Mouse (Mus musculus) kidney, adult 9 months (tissue): Measurements from ENCODE around the gene Bloc1s4.

Source experiments
- DNase-seq: peaks from one replicate; pipeline ENCODE4 v3.0.0; 2022

Gene Bloc1s4

DNA sequence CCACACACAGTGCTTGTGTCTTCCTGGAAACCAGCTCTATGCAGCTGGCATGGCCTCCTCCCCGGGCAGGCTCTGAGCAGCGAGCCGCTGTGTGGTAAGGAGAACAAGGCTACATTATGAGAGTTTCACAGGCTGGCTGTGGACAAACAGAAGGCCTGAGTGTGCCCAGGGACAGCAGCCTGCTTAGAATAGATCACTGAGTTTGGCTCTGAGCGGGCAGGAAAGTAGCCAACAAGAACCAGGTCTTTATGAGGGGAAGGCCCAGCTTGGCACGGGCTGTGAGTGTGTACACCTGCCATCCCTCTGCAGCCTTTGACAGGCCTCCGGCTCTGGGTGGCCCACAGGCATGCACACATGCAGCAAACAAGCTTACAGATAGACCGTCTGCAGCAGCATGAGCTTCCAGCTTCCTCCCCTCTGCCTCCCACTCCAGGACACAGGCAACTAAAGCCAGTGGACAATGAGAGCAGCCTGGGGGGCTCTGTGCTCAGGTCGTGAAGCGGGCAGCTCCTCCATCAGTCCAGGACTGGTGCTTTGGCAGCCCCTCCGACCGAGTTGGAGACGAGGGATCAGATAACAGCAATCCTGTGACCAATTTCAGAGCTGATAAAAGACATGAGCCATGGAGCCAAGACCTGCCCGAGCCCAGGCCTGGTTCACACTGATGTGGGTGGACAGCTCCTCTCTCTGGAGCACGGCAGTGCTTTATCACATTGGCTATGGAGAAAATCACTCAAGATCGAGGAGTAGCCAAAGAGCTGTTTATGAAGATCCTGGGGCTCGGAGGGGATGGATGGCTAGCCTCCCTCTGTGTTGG lies 9.4 kb downstream of the Bloc1s4 start:
- no peak for DNase-seq

DNA sequence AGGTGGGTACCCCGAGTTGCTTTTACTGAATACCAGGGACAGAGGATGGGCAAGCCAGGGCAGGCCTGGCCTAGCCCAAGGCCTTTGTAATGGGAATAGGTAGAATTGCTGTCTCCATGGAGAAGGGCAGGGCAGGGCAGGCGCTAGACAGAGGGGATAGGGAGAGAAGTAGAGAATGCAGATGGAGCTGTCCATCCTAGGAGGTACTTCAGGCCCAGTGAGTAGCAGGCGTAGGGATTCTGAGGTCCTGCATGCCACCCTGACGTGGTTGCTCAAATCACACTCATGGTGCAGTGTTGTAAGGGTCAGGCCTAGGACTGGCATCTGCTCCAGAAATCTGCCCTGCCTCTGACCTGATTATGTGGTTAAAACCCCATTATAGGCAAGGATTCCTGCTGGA lies 10.7 kb downstream of the Bloc1s4 start:
- no peak for DNase-seq

DNA sequence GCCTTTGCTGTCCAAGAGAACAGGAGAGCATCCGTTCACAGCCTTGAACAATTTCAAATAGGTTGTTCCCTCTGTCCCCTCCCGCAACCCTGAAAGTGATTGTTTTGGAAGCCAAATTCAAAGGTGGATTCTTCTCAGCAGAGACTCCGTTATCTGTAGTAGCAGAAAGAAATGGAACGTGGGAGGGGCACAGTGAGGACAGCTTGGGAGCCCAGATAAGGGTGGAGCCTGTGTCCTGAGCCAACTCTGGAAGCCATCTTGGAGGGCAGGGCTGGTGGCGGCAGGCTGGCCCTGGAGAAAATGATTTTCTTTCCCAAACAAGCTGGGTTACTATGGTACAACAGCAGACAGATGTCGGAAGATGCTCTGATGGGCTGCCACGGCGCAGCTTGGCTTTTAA lies 12.4 kb downstream of the Bloc1s4 start:
- DNase-seq = no peak

DNA sequence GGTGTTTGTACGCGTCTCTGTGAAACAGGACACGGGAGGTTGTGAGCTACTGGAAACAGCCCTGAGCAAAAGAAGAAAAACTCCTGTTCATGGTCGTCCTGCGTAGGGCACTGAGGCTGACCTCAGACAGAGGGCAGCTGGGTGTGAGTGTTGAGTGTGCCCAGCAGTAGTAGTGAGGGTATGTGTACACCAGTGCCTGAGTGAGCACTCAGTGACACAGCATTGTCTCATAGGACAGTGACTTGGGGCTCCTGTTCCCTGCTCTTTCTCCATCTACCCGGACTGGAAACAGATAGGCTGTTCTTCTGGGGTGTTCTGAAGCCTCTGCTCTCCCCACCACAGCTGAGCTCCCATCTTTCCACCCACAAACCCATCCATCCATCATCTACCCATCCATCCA lies 13.3 kb downstream of the Bloc1s4 start:
- no peak for DNase-seq

DNA sequence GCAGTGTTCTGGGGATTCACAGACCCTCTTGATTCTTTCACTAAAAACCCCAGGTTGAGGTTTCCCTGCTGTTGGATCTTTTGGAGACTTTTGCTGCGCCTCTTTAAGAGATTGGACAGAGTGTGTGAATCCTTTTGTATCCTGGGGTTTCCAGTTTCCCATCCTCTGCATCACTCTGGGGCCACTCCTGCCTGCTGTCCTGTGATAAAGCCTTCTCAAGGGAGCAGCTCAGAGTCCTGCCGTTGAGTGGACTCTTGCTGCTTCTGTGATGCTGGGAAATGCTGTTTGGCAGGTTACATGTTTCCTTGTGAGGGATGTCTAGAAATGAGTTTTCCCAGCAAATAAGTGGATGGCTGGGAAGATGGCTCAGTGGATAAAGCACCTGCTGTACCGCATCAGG lies 15.0 kb downstream of the Bloc1s4 start:
- DNase-seq = no peak

DNA sequence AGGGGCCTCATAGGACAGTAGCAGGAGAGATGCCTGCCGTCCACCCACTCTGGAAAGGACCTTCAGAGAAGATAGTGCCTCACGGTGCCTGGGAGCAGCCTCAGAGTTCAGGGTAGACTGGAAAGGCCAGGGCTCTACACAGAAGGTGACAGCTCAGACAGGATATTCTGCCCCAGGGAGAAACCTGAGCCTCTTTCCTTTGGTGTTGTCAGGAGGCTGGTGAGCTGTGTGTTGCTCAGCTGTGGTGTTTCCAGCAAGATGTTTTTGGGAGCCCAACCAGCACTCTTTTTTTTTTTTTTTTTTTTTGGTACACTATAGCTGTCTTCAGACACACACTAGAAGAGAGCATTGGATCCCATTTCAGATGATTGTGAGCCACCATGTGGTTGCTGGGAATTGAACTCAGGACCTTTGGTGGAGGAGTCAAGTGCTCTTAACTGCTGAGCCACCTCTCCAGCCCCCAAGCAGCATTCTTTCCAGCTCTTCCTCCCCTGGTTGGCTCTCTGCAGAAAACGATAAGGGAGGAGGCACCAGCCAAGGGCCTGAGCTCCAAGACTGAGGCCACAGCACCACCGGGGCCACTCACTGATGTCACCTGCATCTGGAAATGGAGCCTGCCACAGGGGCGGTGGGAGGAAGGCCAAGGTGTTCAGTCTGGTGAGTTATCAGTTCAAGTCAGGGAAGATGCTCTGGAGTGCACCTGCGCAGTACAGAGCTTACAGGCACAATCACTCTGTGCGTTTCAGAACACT lies 16.4 kb downstream of the Bloc1s4 start:
- DNase-seq = no peak

DNA sequence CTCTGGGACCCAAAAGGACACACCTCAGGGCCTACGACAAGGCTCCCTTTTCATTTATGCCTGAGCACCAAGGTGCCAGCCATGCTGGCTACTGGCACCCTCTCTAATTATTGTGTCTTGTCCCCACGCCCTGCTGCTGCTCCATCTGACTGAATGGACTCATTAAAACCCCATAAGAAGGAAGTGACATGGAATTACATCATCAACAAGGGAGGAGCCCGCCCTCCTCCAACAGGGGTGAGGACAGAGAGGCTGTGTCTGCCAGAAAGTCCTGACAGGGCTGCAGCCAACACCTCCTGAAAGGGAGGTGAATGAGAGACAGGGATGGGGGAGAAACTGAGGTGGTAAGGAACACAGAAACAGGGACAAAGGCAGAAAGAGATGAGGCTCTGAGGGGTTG lies 17.8 kb downstream of the Bloc1s4 start:
- no peak for DNase-seq

DNA sequence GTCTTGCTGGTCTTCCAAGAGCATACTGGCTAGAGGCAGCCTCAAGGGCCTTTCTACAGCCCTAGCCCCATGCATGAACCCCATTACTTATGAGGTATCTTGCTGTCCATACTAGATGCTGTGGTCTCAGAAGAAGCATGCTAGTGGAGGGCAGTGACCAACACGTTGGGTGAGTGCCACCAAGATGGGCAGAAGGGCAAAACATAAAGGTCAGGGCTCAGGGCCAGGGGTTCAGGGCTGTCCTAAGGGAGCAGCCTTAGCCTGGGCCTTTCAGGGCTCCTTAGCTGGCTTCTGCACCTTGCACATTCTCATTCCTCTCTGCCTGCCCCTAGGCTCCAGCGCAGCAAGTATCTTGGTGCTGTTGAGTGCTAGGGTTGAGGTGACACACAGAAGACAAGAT lies 18.5 kb downstream of the Bloc1s4 start:
- peak; percentile 52 for DNase-seq

DNA sequence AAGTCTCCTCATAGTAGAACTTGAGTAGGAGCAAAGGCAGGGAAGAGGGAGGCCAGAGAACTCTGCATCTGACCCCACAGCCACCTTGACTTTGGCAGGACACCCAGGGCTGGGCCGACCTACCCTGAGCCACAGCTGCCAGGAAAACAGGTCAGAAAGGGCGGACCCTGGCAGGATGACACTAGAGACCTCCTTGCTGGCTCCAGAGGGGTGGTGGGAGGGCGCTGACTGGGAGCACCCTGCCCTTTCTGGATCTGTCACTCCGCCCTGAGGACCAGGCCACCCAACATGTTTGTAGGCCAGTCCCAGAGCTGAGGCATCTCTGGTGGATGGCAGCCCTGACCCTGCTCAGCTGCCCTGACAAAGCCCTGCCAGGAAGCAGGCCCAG lies 19.4 kb downstream of the Bloc1s4 start:
- DNase-seq = peak; percentile 72

DNA sequence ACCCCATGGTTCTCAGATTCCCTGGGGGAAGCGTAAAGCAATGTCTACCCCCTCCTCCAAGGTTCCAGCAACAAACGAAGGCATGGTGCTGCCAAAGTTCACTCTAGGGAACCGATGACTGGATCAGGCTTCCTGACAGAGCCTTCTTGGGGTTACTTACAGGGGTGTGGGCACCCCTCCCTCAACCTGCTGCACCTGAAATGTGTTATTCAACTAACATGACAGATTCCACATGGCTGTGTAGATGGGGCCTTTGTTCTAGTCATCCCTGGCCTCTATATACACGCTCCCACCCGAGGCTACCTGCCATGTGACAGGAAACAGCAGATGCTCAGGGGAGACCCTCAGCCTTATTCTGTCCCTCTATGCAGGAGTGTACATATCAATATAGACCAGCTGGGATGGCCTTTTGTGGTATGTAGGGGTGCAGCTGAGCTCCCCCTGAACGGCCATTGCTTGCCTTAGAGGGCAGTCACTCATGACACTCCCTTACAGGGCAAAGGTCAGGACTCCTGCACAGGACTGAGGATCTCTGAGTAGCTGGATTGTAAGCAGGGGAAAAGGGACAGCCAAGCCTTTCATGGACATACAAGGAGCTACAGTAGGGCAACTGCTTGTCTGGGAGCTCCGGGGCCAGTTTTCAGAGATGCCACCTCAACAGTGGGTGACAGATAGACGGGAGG lies 19.9 kb downstream of the Bloc1s4 start:
- peak; percentile 65 for DNase-seq

DNA sequence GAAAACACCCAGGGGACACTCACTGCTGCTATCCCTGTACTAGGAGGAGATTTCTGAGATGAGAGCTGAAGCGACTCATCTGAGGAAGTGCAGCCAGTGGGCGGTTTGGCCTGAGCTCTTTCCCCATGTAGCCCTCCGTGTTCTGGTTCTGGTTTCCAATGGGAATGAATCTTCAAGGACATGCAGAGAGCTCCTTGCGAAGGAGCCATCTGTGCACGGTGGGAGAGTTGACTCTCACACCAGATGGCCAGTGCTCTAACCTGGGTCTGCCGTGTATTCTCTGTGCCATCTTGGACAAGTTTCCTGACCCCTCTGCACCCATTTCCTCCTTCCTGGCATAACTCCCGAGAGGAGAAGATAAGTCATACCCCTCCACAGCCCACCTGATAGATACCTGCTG lies 20.7 kb downstream of the Bloc1s4 start:
- no peak for DNase-seq

DNA sequence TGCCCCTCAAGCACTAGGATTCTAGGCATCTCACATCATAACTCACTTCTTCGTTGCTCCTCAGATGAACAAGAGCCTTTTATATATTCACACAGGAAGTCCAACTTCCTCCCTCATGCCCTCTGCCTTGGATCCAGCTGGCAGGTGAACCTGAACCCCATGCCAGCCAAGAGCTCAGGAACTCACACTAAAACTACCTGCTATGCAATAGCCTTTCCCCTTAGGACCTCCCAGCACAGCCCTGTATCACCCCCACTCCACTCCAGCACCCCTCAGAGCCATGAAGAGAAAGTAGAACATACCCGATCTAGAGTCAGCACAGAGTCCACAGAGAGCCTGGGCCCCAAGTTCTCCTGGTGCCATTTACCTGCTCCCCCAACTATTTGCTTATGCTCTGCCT lies 21.3 kb downstream of the Bloc1s4 start:
- DNase-seq = no peak

DNA sequence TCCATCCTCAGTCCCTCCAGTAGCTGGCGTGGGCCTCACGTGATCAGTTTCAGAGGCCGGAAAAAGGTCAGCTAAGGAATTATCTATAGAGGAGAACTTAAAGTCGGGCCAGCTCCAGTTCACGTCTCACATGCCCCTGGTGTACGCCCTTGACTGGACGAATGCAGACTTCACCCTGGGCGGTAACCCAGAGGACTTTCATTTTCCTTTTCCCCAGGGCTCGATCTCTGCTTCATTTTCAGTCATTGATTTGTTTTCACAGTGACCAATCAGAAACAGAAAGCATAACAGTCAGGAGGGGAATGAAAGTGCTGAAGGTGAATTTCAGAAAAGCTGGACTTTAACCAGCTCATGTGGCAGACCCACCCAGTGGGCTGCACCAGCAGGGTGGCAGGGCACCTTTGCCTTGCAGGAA lies 22.1 kb downstream of the Bloc1s4 start:
- DNase-seq = peak; percentile 86

DNA sequence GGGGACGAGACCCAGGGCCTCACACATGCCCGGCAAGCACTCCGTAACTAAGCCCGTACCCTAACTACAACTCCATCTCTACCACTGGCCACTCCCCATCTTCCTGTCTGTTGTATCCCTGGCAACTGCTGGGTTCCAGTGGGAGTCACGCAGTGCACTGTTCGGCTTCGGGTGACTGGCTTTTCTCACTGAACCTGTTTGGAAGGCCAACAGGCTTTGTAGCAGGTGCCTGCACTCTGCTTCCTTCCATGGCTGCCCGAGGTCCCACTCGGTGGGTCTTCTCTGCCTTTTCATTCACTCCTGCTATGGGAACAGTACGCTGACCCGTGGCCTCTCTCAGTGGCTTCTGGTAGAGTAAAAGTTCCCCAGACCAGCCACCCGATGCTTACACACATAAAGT lies 22.6 kb downstream of the Bloc1s4 start:
- DNase-seq = peak; percentile 60

DNA sequence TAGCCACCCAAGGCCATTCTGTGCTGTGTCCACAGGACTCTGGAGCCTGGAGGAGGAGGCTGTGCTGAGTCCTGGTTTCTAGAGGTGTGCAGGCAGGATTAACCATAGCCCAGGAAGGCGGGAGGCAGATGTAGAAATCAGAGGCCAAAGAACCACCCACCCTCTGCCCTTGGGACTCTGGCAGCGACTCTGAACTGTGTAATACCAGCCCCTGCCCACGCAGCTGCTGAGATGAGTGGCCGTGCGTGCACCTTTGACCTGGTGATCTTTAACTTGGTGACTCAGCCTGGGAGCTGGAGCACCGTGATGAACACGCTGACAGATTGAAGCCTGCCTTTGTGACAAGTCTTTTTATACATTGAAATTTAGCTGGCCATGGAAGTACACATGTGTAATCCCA lies 24.2 kb downstream of the Bloc1s4 start:
- DNase-seq = peak; percentile 93

DNA sequence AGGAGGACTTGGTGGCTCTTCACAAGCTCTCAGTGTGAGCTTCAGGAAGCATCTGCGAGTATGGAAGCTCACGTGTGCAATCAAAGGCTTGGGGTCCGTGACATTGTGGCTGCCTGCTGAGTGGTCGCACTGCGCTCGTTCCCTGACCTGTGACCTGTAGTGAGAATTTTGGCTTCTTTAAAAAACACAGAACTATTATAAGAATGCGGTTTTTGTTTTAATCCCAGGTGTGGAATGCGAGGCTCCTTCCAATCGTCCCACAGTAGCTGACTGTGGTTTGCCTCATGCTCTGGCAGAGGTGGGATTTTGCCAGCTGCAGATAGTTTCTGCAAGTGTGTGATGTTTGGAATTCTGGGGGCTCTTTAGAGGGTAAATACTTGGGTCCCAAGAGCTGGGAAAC lies 25.1 kb downstream of the Bloc1s4 start:
- no peak for DNase-seq

DNA sequence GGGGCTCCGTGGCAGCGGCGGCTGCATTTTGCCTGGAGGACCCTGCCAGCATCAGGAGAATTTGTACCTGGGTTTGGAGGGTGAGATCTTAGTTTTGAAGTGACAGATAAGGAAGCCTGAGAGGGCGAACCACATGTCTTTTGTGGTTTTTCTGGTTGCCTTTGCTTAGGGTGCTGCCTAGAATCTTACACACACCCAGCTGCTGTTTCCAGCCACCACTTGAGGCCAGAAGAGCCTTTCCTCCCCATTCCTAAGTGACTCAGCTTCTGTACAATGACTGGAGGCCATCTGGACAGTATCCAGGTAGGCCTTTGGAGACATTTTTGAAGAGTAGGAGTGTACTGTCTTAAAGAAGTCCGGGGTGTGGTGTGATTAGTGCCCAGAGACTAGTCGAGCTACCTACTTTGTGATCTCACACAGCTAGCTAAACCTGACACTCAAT lies 26.0 kb downstream of the Bloc1s4 start:
- DNase-seq = no peak

DNA sequence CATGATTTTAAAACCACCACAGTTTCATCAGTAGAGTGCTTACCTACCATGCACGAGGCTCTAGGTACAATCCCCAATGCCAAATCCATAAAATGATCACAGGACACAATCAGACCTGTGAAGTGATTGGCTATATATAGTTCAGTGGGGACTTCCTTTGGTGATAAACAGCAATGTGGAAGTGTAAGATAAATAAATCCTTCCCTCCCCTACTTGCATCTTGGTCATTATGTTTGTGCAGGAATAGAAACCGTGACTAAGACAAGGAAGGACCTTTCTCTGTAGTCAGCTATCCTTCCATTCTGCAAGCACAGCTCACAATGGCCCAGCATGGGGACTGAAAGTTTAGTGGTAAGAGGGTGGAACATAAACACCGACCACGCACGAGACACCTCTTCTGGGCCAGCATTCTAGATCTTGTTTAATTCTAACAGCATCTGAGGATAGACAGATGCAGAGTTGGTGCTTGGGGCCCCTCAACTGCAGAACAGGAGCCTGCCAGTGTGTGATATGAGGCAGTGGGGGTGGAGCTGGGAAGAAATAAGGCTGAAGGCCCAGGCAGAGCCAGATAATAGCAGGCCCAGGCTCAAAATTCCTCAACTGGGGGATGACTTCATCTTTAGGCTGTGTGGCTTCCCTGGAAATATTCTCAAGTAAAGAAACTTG lies 27.6 kb downstream of the Bloc1s4 start:
- no peak for DNase-seq

DNA sequence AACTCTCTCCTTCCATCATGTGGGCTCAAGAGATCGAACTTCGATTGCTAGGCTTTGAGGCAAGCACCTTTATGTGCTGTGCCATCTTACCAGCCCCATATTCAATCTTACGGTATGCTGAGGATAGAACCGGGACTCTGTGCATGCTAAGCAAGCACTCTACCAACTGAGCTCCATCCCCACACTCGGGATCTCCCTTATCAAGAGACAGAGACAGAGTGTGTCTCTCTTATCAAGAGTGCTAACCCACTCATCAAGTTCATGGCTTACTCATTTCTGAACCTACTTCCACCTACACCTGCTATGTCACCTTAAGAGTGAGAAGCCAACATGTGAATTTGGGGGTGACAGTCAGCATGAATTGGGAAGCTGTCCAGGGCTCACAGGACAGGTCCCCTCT lies 28.2 kb downstream of the Bloc1s4 start:
- no peak for DNase-seq

DNA sequence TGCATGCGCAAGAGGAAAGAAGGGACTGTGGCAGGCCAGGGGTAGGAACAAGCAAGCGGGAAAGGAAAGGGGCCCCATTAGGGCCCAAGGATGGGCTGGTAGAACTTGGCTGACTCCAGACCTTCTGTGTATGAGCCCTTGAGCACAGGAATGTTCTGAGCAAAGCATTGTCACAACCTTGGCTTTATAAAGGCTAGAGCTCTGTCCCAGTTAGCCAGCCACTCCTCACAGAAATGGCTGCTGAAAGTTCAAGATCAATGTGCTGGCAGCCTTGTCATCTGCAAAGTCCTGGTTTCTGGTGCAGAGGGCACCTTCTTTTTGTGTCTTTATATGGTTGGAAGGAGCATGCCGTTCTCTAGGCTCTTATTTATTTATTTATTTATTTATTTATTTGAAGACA lies 28.8 kb downstream of the Bloc1s4 start:
- no peak for DNase-seq

DNA sequence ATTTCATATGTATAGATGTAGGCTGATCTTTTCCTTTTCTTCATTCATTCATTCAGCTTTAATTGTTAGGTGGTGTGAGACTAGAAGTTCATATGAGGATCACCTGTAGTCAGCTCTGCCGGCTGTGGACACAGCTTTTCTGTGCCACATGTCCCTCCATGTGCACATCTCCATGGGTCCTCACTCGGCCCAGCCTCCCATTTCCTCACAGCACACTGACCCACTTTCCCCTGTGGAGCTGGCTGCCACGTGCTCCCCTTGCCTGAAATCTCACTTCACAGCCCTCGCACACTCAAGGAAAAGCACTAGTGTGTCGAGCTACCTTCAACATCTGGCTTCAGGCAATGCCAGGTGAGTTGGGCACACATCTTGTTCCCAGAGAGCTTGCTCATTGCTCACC lies 29.3 kb downstream of the Bloc1s4 start:
- DNase-seq = no peak

DNA sequence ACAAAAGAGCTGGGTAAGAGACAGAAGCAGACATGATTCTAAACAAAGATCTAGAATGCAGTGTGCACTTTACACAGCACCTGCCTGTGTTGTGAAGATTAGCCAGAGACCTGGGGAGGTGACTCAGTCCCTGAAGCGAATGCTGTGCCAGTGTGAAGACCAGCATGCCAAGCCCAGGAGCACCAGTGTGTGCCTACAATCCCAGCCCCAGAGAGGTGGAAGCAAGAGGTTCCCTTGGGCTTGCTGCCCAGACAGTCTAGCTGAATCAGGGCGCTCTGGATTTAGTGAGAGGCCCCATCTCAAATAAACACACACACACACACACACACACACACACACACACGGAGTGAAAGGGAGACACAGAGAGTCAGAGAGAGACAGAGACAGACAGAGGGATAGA lies 30.6 kb downstream of the Bloc1s4 start:
- DNase-seq = no peak

DNA sequence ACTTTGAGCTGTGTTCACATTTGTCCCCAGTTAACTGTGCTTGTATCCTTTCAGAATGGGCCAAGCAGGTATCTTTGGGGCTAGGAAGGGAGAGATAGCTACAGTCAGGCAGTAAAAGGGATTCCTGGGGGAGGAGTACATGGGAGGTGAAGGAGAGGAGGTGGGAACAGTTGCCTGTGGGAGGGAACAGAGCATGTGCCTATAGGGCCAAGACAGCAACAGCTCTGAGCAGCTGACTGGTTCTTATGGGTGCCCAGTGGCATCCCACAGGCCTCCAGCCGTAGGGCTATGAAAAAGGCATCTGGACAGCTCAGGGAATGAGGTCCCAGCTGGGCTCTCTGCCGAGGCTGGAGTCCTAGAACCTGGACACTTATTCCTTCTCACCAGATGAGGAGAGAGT lies 31.6 kb downstream of the Bloc1s4 start:
- DNase-seq = no peak
